Mouse (Mus musculus) heart, embryonic 14.5 days (tissue): Measurements from ENCODE around the gene BC055324. TPM values are rescaled to one million over a fixed set of nuclear protein-coding genes. Genes with fewer than 3 reads are reported as not detected.
A peak's percentile ranks its signal among the peaks of the same experiment; 100 is the strongest.

Experiments
- ATAC-seq: fragments of 200-750 bp; cut with Nextera tagmentation; 2 replicates; pipeline ENCODE4 v1.8.0; 2017; ENCODE audit warnings: low read depth, moderate TSS enrichment; ENCODE audit not compliant: insufficient number of reproducible peaks, insufficient read depth, low FRiP score
- H3K27ac ChIP-seq, 2 experiments: fragments of 200-500 bp in 1 of 2; fragments of 300-500 bp in 1 of 2; sonication (generic) in 1 of 2; replicated peaks in 1 of 2; 2 replicates each; pipeline ENCODE4 v1.5.1; 2012 to 2014; ENCODE audit warnings: low read depth in 2 of 2, low read length in 2 of 2, control low read depth in 1 of 2, mild to moderate bottlenecking in 1 of 2, mixed read lengths in 1 of 2; ENCODE audit not compliant: control insufficient read depth in 1 of 2, insufficient read depth in 1 of 2
- H3K27me3 ChIP-seq: fragments of 300-500 bp; sonication (generic); 2 replicates; pipeline ENCODE4 v1.6.1; 2014; ENCODE audit warnings: mild to moderate bottlenecking, low read length, control low read depth; ENCODE audit not compliant: control insufficient read depth, insufficient read depth
- H3K36me3 ChIP-seq: fragments of 300-500 bp; sonication (generic); 2 replicates; pipeline ENCODE4 v1.6.1; 2014; ENCODE audit warnings: mild to moderate bottlenecking, control low read depth, low read length, mixed read lengths; ENCODE audit not compliant: control insufficient read depth, insufficient read depth
- H3K4me1 ChIP-seq, 2 experiments: fragments of 200-500 bp in 1 of 2; fragments of 300-500 bp in 1 of 2; sonication (generic) in 1 of 2; 2 replicates each; pipeline ENCODE4 v1.6.1; 2012 to 2014; ENCODE audit warnings: low read length in 2 of 2, control low read depth in 1 of 2, mixed read lengths in 1 of 2; ENCODE audit not compliant: control insufficient read depth in 2 of 2, insufficient read depth in 2 of 2
- H3K4me2 ChIP-seq: fragments of 300-500 bp; sonication (generic); 2 replicates; pipeline ENCODE4 v1.6.1; 2014; ENCODE audit warnings: mild to moderate bottlenecking, low read length
- H3K4me3 ChIP-seq, 2 experiments: fragments of 200-500 bp in 1 of 2; fragments of 300-500 bp in 1 of 2; sonication (generic) in 1 of 2; 2 replicates each; pipeline ENCODE4 v1.5.1; 2012 to 2014; ENCODE audit warnings: low read length in 2 of 2, mild to moderate bottlenecking in 2 of 2, control low read depth in 1 of 2, low read depth in 1 of 2, moderate library complexity in 1 of 2; ENCODE audit not compliant: control insufficient read depth in 1 of 2, insufficient read depth in 1 of 2
- H3K9ac ChIP-seq: fragments of 300-500 bp; sonication (generic); 2 replicates; pipeline ENCODE4 v1.6.1; 2014; ENCODE audit warnings: mild to moderate bottlenecking, low read length
- H3K9me3 ChIP-seq: fragments of 300-500 bp; sonication (generic); 2 replicates; pipeline ENCODE4 v1.6.1; 2016; ENCODE audit warnings: low read length, control low read depth; ENCODE audit not compliant: control insufficient read depth
- WGBS: fragments of 180-500 bp; shearing (Covaris S2); extraction: QIAGEN DNeasy Blood & Tissue Kit; methylation state at CpG from one replicate; pipeline ENCODE4 v1.1.7; 2014; 5-methylcytosine and 5-hydroxymethylcytosine counted together
- polyA plus RNA-seq: library from polyadenylated mRNA; unstranded; fragments of >200 nt; fragmentation: Nextera tagmentation; extraction: Ambion mirVana; gene quantifications from 2 replicates; pipeline ENCODE4 v1.2.1, GENCODE M21; 2014

The BC055324 gene
- polyA plus RNA-seq, 1 experiment from 2014 or later = 14.3 TPM

DNA sequence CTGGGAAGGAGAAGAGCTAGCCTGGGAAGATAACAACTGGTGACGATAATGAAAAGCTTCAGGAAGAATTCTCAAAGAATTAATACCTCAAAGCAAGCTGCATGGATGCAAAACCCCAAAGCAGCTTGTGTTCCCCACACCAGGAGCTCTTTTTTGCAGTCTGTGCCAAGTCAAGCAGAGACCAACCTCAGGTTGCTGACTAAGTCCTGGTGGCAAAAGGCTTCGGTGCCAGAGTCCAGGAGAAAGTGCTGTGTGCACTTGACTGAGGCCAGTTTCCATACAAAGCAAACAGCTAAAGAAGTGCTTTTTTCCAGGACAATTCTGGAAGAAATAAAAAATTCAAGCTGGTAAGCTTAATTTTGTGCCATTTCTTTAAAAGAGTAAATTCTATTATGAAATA is 41.2 kb downstream of the BC055324 start:
- H3K4me3 ChIP-seq = no peak overlapping the region
- no peak overlapping the region for H3K9ac ChIP-seq
- peaks cover 98% of the 10 kb centered on the region for H3K36me3 ChIP-seq
- no peaks in the 10 kb centered on the region for H3K4me1 ChIP-seq
- no peaks in the 10 kb centered on the region for H3K9me3 ChIP-seq
- H3K27me3 ChIP-seq = no peaks in the 10 kb centered on the region
- no peak overlapping the region for H3K4me2 ChIP-seq
- ATAC-seq = no peak
- H3K27ac ChIP-seq = no peak overlapping the region
- WGBS = 79% methylated on average over 2 of the region's 2 CpGs

DNA sequence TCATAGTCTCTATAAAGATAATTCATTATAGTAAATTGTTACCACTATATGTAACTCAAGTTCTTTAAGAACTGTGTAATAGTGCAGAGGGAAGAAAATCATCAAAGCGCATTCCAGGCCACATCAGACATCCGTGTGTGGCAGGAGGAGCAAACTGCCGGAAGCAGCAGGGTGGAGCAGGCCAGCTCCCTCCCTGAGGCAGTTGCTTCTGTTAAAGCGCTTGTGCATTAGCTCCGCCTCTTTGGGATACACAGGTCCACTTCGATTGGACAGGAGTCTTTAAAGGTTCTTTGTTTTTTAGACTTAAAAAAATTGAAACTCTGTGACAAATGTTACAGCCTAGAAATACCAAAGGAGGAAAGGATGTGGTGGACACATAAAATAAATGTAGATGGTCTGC is 52.5 kb downstream of the BC055324 start:
- no peaks in the 10 kb centered on the region for H3K4me1 ChIP-seq
- H3K36me3 ChIP-seq = peaks cover 95% of the 10 kb centered on the region
- 77% methylated on average over 6 of the region's 6 CpGs for WGBS
- no peaks in the 10 kb centered on the region for H3K27me3 ChIP-seq
- no peak overlapping the region for H3K27ac ChIP-seq
- no peak overlapping the region for H3K4me2 ChIP-seq
- no peak overlapping the region for H3K4me3 ChIP-seq
- H3K9me3 ChIP-seq = no peaks in the 10 kb centered on the region
- H3K9ac ChIP-seq = no peak overlapping the region
- ATAC-seq = no peak

DNA sequence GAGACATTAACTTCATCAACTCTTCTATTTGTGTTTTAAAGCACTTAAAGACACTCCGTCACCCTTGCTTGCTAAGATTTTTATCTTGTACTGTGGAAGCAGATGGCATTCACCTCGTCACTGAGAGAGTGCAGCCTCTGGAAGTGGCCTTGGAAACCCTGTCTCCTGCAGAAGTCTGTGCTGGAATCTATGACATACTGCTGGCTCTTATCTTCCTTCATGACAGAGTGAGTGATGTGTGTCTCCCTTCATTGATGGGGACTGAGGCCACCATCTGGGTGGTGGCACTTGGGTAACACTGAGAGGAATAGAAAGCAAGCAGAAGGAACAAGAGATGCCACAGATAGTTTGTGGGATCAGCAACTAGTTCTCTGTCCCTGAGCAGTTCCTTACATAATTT is 60.0 kb downstream of the BC055324 start:
- Histone ChIP-seq H3K9me3 (no peaks in the 10 kb centered on the region), H3K27ac (no peak overlapping the region), H3K4me1 (peaks cover 3 to 14% of the 10 kb centered on the region in 2 experiments), H3K27me3 (no peaks in the 10 kb centered on the region), H3K4me2 (no peak overlapping the region), H3K36me3 (peaks cover 64% of the 10 kb centered on the region), H3K4me3 (no peak overlapping the region), H3K9ac (no peak overlapping the region)
- WGBS = 51% methylated on average over 2 of the region's 2 CpGs
- ATAC-seq = no peak

DNA sequence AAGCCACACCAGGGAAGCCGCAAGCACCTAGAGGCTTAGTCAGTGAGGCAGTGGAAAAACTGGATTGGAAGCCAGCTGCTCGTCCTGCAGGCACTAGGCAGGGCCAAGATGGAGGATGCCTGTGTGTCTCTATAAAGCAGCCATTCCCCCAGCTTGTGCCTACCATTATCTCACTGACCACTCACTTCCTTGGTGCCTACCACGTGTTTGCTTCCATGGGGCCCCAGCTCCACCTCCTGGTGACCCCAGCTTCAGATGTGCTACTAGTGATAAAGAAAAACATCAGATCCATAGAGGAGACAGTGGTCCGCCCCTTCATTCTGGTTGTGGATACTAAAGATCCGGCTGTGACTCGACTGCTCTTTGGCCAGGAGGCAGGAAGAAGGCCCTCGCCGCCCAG is 62.8 kb downstream of the BC055324 start:
- Histone ChIP-seq H3K9ac (no peak overlapping the region), H3K36me3 (peaks cover 39% of the 10 kb centered on the region), H3K27me3 (no peaks in the 10 kb centered on the region), H3K9me3 (no peaks in the 10 kb centered on the region), H3K27ac (no peak overlapping the region), H3K4me1 (peaks cover 4 to 14% of the 10 kb centered on the region in 2 experiments), H3K4me3 (no peak overlapping the region), H3K4me2 (no peak overlapping the region)
- 79% methylated on average over 8 of the region's 8 CpGs for WGBS
- no peak for ATAC-seq

DNA sequence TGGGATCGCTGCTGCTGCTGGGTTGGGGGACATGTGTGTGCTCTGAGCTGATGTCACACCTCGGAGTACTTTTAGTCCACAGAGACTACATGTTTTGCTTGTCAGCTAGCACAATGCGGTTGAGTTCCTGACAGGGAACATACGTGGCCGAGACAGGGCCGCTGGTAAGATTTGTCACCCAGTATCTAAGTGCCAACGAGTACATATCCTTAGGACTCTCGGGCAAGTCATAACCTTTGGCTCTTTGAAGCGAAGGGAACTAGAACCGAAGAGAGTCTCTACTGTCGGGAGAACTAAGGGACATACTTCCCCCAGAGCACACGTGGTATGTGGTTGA is 64.2 kb downstream of the BC055324 start:
- Histone ChIP-seq H3K27me3 (no peaks in the 10 kb centered on the region), H3K9me3 (no peaks in the 10 kb centered on the region), H3K9ac (peak overlapping the region; percentile 98), H3K36me3 (peaks cover 26% of the 10 kb centered on the region), H3K4me3 (peak overlapping the region; percentile 96 to 97), H3K4me2 (peak overlapping the region; percentile 92), H3K27ac (peak overlapping the region in 1 of 2 experiments; percentile 69; a peak in 2 of 4 replicates), H3K4me1 (peaks cover 4 to 14% of the 10 kb centered on the region in 2 experiments)
- ATAC-seq = no peak
- 2% methylated on average over 12 of the region's 12 CpGs for WGBS

DNA sequence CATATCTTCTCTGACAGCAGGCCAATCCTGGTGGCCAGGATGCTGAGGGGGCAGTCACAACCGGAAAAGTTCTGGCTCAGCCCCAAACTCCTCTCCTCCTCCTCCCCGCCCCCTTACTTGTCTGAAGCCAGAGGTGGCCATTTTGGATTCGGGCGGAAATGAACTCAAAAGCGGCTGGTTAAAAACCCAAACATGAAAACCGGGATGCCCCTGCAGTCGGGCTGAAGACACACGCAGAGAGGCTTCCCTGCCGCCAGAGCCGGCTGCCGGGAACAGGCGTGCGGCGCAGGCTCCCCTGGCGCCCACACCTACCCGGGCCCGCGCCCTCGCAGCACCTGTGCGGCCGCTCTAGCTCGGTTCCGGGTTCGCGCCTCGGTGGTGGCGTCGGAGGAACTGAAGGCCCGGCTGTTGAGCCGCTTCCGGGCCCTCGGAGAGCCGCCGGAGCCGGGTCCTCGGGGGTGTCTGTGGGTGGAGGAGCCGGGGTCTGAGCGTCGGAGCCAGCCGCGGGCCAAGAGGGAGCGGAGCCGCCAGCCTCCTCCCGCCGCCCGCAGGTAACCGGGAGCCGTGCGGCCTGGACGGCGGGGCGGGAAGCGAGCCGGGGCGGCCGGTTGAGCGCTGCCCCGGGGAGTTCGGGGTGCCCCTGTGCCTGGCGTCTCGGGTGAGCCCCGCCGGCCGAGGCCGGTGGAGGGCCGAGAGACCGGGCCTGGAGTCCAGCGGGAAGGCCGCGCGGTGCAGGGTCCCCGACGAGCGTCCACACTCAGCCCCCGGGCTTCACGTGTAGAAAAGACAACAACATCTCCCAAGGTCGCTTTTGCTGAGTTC is 64.7 kb downstream of the BC055324 start:
- WGBS = under 1% methylated on average over 65 of the region's 77 CpGs
- Histone ChIP-seq H3K9ac (peak overlapping the region; percentile 98), H3K9me3 (no peaks in the 10 kb centered on the region), H3K27me3 (no peaks in the 10 kb centered on the region), H3K36me3 (peaks cover 20% of the 10 kb centered on the region), H3K4me2 (peak overlapping the region; percentile 92), H3K27ac (peak overlapping the region; percentile 69 to 80), H3K4me3 (peak overlapping the region; percentile 96 to 97), H3K4me1 (peaks cover 4 to 14% of the 10 kb centered on the region in 2 experiments)
- ATAC-seq = peak; percentile 91

DNA sequence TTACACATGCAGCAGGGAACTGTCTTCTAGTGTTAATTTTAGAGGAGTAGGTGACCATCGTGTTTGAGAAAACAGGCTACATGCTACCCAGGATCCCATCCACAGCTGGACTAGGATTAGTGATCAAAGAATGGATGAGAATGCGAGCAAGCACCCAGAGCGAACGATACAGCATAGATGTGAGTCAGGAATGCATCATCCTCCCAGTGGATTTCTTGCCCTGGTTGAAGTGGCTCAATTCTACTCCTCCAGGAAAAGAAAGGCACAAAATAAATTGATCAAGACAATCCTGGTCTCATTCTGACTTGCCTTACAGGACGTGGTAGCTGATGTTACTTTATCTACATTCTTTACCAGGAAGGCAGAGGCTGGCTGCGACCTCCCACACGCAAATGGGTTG is 65.8 kb downstream of the BC055324 start, which contains the start of gene Scyl3:
TSS of gene Scyl3 (plus strand) at position 255 of the 400 bp plus-strand sequence.
- H3K4me3 ChIP-seq = peak within 1 kb of the TSS; percentile 96 to 97
- H3K27ac ChIP-seq = peak within 1 kb of the TSS; percentile 69 to 80
- no peaks in the 10 kb centered on the region for H3K9me3 ChIP-seq
- H3K4me1 ChIP-seq = peaks cover 4 to 14% of the 10 kb centered on the region in 2 experiments
- no peak for ATAC-seq
- WGBS = 71% methylated on average over 7 of the region's 7 CpGs
- no peaks in the 10 kb centered on the region for H3K27me3 ChIP-seq
- H3K9ac ChIP-seq = peak within 1 kb of the TSS; percentile 98
- H3K4me2 ChIP-seq = peak within 1 kb of the TSS; percentile 92
- peaks cover 10% of the 10 kb centered on the region for H3K36me3 ChIP-seq
